Mouse (Mus musculus) testis, adult 2 months (tissue): Measurements from ENCODE around the gene Trim44.

Experiments
- CTCF ChIP-seq: fragments of 200-500 bp; IDR thresholded peaks from 2 replicates; pipeline ENCODE4 v1.5.1; 2012; ENCODE audit warnings: low read depth, mild to moderate bottlenecking, inconsistent platforms, low read length, moderate library complexity; ENCODE audit not compliant: control insufficient read depth, insufficient read depth, insufficient replicate concordance
- POLR2A ChIP-seq: fragments of 200-500 bp; IDR thresholded peaks from 2 replicates; pipeline ENCODE4 v1.6.1; 2012; ENCODE audit warnings: low read depth, mild to moderate bottlenecking, inconsistent platforms, low read length, moderate library complexity; ENCODE audit not compliant: control insufficient read depth

DNA sequence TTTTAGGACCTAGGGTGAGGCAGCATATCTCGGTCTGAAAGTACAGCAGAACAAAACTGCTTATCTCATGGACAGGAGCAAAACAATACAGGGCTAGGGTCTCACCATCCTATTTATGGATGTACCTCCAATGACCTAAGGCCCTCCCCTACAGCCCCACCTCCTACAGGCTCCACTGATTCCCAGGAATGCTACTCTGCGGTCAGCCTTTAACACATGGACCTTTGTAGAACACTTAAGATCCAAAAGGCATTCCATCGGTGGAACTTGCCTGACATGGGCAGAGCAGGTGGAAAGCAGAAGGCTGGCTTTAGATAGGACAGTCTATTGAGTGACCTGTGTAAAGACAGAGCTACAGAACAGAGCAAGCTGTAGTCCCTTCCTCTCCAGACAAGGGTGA is 120.3 kb downstream of the Trim44 start:
- TF ChIP-seq POLR2A (no peak), CTCF (no peak)
